Mouse (Mus musculus) Patski (cell line): Measurements from ENCODE around the gene Gpd1. TPM values are rescaled to one million over a fixed set of nuclear protein-coding genes. Genes with fewer than 3 reads are reported as not detected.

ENCODE experiments used
- ATAC-seq: fragments of 100-300 bp; one replicate; pipeline ENCODE4 v1.8.0; 2021
- CTCF ChIA-PET: fragments of 350-600 bp; sonication (Branson Sonifier 250); formaldehyde crosslinking; loops from one replicate; lab custom pipeline; 2022; ENCODE audit warnings: inconsistent platforms; lab: Charles Lee
- POLR2A ChIA-PET: fragments of 350-600 bp; sonication (Branson Sonifier 250); formaldehyde crosslinking; loops from one replicate; lab custom pipeline; 2022; ENCODE audit warnings: antibody characterized with exemption, inconsistent platforms; lab: Charles Lee
- DNase-seq: peaks from one replicate; pipeline ENCODE4 v3.0.0-alpha.2; 2011; ENCODE audit warnings: low read depth, low spot score
- H3K27me3 ChIP-seq: fragments of 371-371 bp; one replicate; pipeline ENCODE4 v1.5.1; 2021
- CTCF ChIP-seq: fragments of 100-300 bp; IDR thresholded peaks from one replicate; pipeline ENCODE4 v1.5.1; 2021
- in situ Hi-C: fragments of 300-500 bp; cut with MboI; formaldehyde crosslinking; loops from 3 replicates; pipeline ENCODE4 v1.11.1; 2018; ENCODE audit warnings: low pct_unique_long_range_greater_than_20kb, mixed read lengths
- polyA plus RNA-seq: library from polyadenylated mRNA; unstranded; gene quantifications from one replicate; pipeline ENCODE4 v1.2.3, GENCODE M21; 2021

Gene Gpd1
- polyA plus RNA-seq, 1 experiment from 2014 or later = 2.9 TPM

DNA sequence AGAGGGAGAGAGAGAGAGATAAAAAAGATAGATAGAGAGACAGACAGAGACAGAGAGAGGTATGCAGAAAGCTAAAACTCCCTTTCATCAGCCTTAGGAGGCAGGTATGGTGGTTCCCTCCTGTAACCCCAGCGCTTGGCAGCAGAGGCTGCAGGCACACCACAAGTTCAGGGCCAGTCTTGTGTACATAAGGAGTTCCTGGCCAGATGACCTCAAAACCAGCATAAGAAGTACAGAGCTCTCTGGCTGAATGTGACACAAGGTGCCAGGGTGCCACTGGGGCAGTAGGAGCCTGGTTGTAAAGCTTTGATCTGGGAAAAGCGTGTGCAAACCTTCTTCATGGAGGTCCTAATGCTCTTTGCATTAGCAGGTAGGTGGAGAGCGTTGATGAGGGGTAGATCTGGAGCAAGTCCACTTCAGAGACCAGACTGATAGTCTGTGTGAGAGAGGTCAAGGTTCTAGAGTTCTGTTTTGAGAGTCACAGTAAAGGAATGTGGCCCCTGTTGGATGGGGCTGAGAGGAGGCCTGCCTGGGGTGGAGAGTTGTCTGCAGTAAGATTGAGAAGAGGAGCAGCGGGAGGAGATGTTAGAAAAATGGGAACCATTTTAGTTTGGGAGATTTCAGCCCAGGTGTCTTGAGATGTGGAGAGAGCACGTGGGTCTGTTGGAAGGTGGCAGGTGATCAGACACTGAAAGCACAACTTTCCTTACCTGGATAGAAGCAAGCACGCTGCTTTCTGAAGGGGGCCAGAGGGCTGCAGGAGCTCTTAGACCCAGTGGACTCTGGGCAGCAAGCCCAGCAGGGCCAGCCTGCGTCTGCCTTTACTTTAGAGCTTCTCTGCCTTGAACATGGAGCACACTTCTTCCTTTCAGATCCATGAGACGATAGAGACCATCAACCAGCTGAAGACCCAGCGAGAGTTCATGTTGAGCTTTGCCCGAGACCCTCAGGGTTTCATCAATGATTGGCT, 6.8 kb upstream of the Gpd1 start:
- no peaks in the 10 kb centered on the region for H3K27me3 ChIP-seq
- in situ Hi-C loops = no loop called here
- ChIA-PET CTCF (interaction anchor here (1.4 to 2.6 kb wide), 2 partner anchors 8 to 14 kb away, joined by 3 to 14 read pairs; partner anchors contain the start of gene Cox14), POLR2A (interaction anchor here (1.2 kb wide), 1 partner anchor 13 kb away, joined by 4 read pairs; no protein-coding TSS in a partner anchor)
- no peak for TF ChIP-seq CTCF
- ATAC-seq = no peak
- no peak for DNase-seq

GRCm38 (mm10) chr15:99711491-99711890, 5.8 kb upstream of the Gpd1 start:
- TF ChIP-seq CTCF = no peak
- ChIA-PET POLR2A (interaction anchor here (1.4 kb wide), 1 partner anchor 12 kb away, joined by 4 read pairs; no protein-coding TSS in a partner anchor), CTCF (interaction anchor here (1.4 to 2.6 kb wide), 3 partner anchors 9 to 296 kb away, joined by 3 to 14 read pairs (median 3); partner anchors contain the start of gene Cox14)
- no peak for DNase-seq
- no peak for ATAC-seq
- H3K27me3 ChIP-seq = no peaks in the 10 kb centered on the region
- in situ Hi-C loops = no loop called here

GRCm38 (mm10) chr15:99712666-99713559, 4.4 kb upstream of the Gpd1 start:
- no peak for DNase-seq
- no peak for ATAC-seq
- H3K27me3 ChIP-seq = no peaks in the 10 kb centered on the region
- CTCF ChIA-PET = interaction anchor here (1.4 to 2.6 kb wide), 2 partner anchors 12 to 298 kb away, joined by 3 to 14 read pairs; partner anchors contain the start of gene Cox14
- in situ Hi-C loops = no loop called here
- TF ChIP-seq CTCF = no peak
- POLR2A ChIA-PET = interaction anchor here (1.4 kb wide), 1 partner anchor 10 kb away, joined by 4 read pairs; no protein-coding TSS in a partner anchor

DNA sequence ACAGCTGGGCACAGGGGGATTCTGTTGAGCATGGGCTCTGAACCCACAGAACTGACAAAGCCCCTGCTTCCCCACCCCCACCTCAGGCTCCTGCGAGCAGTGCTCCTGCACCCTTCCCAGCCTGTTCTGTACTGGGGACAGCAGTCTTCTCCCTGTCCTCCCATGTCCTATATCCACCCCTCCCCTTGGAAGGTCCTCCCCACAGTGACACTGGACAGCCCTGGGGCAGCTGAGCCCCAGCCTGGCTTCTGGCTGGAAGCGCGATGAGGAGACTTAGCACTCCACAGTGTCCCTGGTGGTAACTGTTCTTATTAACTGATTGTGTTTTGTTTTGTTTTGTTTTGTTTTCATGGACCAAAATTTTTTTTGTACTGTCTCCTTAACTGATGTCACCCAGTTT, 3.7 kb upstream of the Gpd1 start:
- CTCF ChIA-PET = no interaction called here
- ATAC-seq = no peak
- POLR2A ChIA-PET = no interaction called here
- in situ Hi-C loops = no loop called here
- TF ChIP-seq CTCF = no peak
- H3K27me3 ChIP-seq = no peaks in the 10 kb centered on the region
- no peak for DNase-seq

DNA sequence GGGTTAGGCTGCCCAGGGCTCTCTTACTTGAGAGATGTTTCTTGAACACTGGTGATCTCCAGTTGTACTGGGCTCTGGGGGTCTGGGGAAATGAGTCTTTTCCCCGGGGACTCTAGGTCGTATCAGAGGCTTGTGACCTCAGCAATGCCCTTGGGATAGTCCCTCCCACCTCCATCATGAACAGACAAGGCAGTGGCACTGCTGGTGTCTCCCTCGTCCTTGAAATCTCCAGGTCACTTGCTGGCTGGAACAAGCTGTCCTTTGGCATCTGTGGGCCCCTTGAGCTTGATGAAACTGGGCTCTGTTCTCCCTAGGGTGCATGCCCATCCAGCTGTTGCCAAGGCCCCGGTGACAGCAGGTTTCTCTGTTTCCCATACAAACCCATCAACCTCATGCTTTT, 3.1 kb upstream of the Gpd1 start:
- in situ Hi-C loops = no loop called here
- ChIA-PET POLR2A (interaction anchor here (1.2 to 2.4 kb wide), 2 partner anchors 10 to 12 kb away, joined by 7 to 8 read pairs; partner anchors contain the start of gene Cox14), CTCF (interaction anchor here (0.7 to 2.8 kb wide), 7 partner anchors 8 to 64 kb away, joined by 3 to 17 read pairs (median 6); partner anchors contain the start of genes Cox14 and Gm17349)
- DNase-seq = no peak
- ATAC-seq = no peak
- no peaks in the 10 kb centered on the region for H3K27me3 ChIP-seq
- no peak for TF ChIP-seq CTCF

DNA sequence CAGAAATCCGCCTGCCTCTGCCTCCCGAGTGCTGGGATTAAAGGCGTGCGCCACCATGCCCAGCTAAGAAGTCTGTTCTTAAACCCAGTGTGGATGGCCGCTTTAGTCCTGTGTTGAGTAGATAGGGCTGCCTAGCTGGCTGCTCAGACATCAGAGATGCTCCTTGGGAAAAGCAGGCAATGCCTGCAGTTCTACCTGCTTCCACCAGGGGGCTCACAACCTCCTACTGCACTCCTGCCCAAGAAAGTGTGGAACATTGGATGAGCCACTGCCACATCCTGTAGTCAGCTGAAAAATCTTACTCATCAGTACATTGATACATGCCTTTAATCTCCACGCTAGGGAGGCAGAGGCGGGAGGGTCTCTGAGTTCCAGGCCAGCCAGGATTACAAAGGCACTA, 2.5 kb upstream of the Gpd1 start:
- no peak for TF ChIP-seq CTCF
- in situ Hi-C loops = no loop called here
- DNase-seq = peak; percentile 34
- no peaks in the 10 kb centered on the region for H3K27me3 ChIP-seq
- POLR2A ChIA-PET = interaction anchor here (0.5 to 2.4 kb wide), 4 partner anchors 9 to 41 kb away, joined by 3 to 8 read pairs (median 6); partner anchors contain the start of gene Cox14
- CTCF ChIA-PET = interaction anchor here (0.7 to 2.8 kb wide), 7 partner anchors 8 to 64 kb away, joined by 3 to 17 read pairs (median 6); partner anchors contain the start of genes Cox14 and Gm17349
- ATAC-seq = no peak

- H3K27me3 ChIP-seq = no peaks in the 10 kb centered on the region
- DNase-seq = peak; percentile 38
- CTCF ChIA-PET = interaction anchor here (1.2 to 2.8 kb wide), 6 partner anchors 9 to 63 kb away, joined by 3 to 17 read pairs (median 6); partner anchors contain the start of gene Gm17349
- no peak for TF ChIP-seq CTCF
- POLR2A ChIA-PET = interaction anchor here (0.5 to 2.4 kb wide), 4 partner anchors 8 to 40 kb away, joined by 3 to 7 read pairs (median 4); partner anchors contain the start of gene Cox14
- peak; percentile 27 for ATAC-seq
- in situ Hi-C loops = no loop called here
Measured at GRCm38 (mm10) chr15:99715361-99715865, 1.9 kb upstream of the Gpd1 start.

- in situ Hi-C loops = no loop called here
Measured at GRCm38 (mm10) chr15:99715982-99716746, 1.2 kb upstream of the Gpd1 start.

GRCm38 (mm10) chr15:99716814-99717213, 501 bp upstream of the Gpd1 start:
- ATAC-seq (no peak), DNase-seq (no peak)
- no peaks in the 10 kb centered on the region for H3K27me3 ChIP-seq
- in situ Hi-C loops = no loop called here
- TF ChIP-seq CTCF = no peak
- POLR2A ChIA-PET = no interaction called here
- CTCF ChIA-PET = no interaction called here

More at GRCm38 (mm10) chr15:99715982-99716746, 1.2 kb upstream of the Gpd1 start:
- POLR2A ChIA-PET = interaction anchor here (1.0 to 2.4 kb wide), 3 partner anchors 8 to 11 kb away, joined by 4 to 7 read pairs (median 5); partner anchors contain the start of gene Cox14
- no peak for TF ChIP-seq CTCF
- ATAC-seq (no peak), DNase-seq (no peak)
- CTCF ChIA-PET = interaction anchor here (2.2 to 2.8 kb wide), 2 partner anchors 8 to 10 kb away, joined by 16 to 17 read pairs; partner anchors contain the start of gene Gm17349
- no peaks in the 10 kb centered on the region for H3K27me3 ChIP-seq
